Mouse (Mus musculus) small intestine, adult 2 months (tissue): ENCODE measurements around the gene Dennd2a.

ENCODE experiments used
- CTCF ChIP-seq: fragments of 200-500 bp; IDR thresholded peaks from 2 replicates; pipeline ENCODE4 v1.5.1; 2012; ENCODE audit warnings: low read depth, mild to moderate bottlenecking, control low read depth, inconsistent platforms, low read length, moderate library complexity, mixed read lengths; ENCODE audit not compliant: insufficient replicate concordance, insufficient read length; ENCODE audit errors: extremely low read depth
- POLR2A ChIP-seq: fragments of 200-500 bp; IDR thresholded peaks from 2 replicates; pipeline ENCODE4 v1.6.1; 2012; ENCODE audit warnings: low read depth, mild to moderate bottlenecking, control low read depth, inconsistent platforms, low read length, moderate library complexity

GRCm38 (mm10) chr6:39556900-39557659 lies 587 bp downstream of the Dennd2a start:
- TF ChIP-seq CTCF (no peak), POLR2A (no peak)
